Mouse (Mus musculus) heart, embryonic 10.5 days (tissue): ENCODE data around the gene Msrb2. TPM values are rescaled to one million over a fixed set of nuclear protein-coding genes. Genes with fewer than 3 reads are reported as not detected.
A peak's percentile ranks its signal among the peaks of the same experiment; 100 is the strongest.

ENCODE experiments used
- DNase-seq: peaks from one replicate; pipeline ENCODE4 v3.0.0-alpha.2; 2017; ENCODE audit warnings: low spot score
- H3K27ac ChIP-seq: fragments of 300-500 bp; sonication (generic); 2 replicates; pipeline ENCODE4 v1.5.1; 2016; ENCODE audit warnings: mild to moderate bottlenecking
- H3K27me3 ChIP-seq: fragments of 300-500 bp; sonication (generic); 2 replicates; pipeline ENCODE4 v1.6.1; 2016; ENCODE audit warnings: mild to moderate bottlenecking; ENCODE audit not compliant: poor library complexity, insufficient read depth, severe bottlenecking
- H3K36me3 ChIP-seq: fragments of 300-500 bp; sonication (generic); 2 replicates; pipeline ENCODE4 v1.6.1; 2016; ENCODE audit warnings: mild to moderate bottlenecking, moderate library complexity
- H3K4me1 ChIP-seq: fragments of 300-500 bp; sonication (generic); 2 replicates; pipeline ENCODE4 v1.6.1; 2016; ENCODE audit warnings: mild to moderate bottlenecking
- H3K4me3 ChIP-seq: fragments of 300-500 bp; sonication (generic); 2 replicates; pipeline ENCODE4 v1.5.1; 2016; ENCODE audit warnings: mild to moderate bottlenecking, moderate library complexity
- H3K9me3 ChIP-seq: fragments of 300-500 bp; sonication (generic); 2 replicates; pipeline ENCODE4 v1.6.1; 2016; ENCODE audit warnings: mild to moderate bottlenecking, moderate library complexity
- WGBS: fragments of 180-500 bp; shearing (Covaris S2); methylation state at CpG from one replicate; pipeline ENCODE4 v1.1.7; 2016; 5-methylcytosine and 5-hydroxymethylcytosine counted together
- polyA plus RNA-seq: library from polyadenylated mRNA; unstranded; fragments of >200 nt; fragmentation: Nextera tagmentation; extraction: Ambion mirVana; gene quantifications from 2 replicates; pipeline ENCODE4 v1.2.1, GENCODE M21; 2016

The Msrb2 gene
- polyA plus RNA-seq, 1 experiment from 2014 or later: 23.9 TPM

GRCm38 (mm10) chr2:19444346-19444745 is 73.1 kb downstream of the Msrb2 start:
- WGBS: 3% methylated on average over 9 of the region's 9 CpGs
- Histone ChIP-seq H3K27ac (no peak overlapping the region), H3K36me3 (no peaks in the 10 kb centered on the region), H3K9me3 (no peaks in the 10 kb centered on the region), H3K4me1 (peaks cover 21% of the 10 kb centered on the region), H3K4me3 (no peak overlapping the region), H3K27me3 (peaks cover 88% of the 10 kb centered on the region)
- peak; percentile 64 for DNase-seq

Other genes starting within 250 kb of the Msrb2 start
- gene Armc3, start 172.1 kb upstream of the Msrb2 start, polyA plus RNA-seq: 0.05 and 0.15 TPM in 2 replicates
- not detected in 2 replicates for gene Ptf1a, start 74.2 kb downstream of the Msrb2 start, polyA plus RNA-seq
- not detected in 2 replicates for gene 4921504E06Rik, start 182.5 kb downstream of the Msrb2 start, polyA plus RNA-seq